Mouse (Mus musculus): ENCODE data around the gene Tgfbr2.
"Not testable (repeated sequence)": the region's sequence is repeated elsewhere in the genome, so short reads cannot be mapped to it uniquely, and the experiment has no call there.

Tgfbr2 gene

GRCm38 (mm10) chr9:116108729-116109128 lies 66.4 kb downstream of the Tgfbr2 start:
- peak in 1 of 2 experiments; percentile 25 for DNase-seq

GRCm38 (mm10) chr9:116104770-116105169 lies 70.4 kb downstream of the Tgfbr2 start:
- no peak for DNase-seq

GRCm38 (mm10) chr9:116101842-116102241 lies 73.3 kb downstream of the Tgfbr2 start:
- no peak for DNase-seq

GRCm38 (mm10) chr9:116100015-116100414 lies 75.1 kb downstream of the Tgfbr2 start:
- no peak for DNase-seq

- DNase-seq: peak; percentile 17 to 28
Measured at GRCm38 (mm10) chr9:116099596-116099993, 75.6 kb downstream of the Tgfbr2 start.

- DNase-seq: peak; percentile 77 to 82
Measured at GRCm38 (mm10) chr9:116098724-116099595, 76.2 kb downstream of the Tgfbr2 start.

GRCm38 (mm10) chr9:116091921-116092320 lies 83.2 kb downstream of the Tgfbr2 start:
- DNase-seq: peak; percentile 83 to 87

- DNase-seq: peak; percentile 29 to 43
Measured at GRCm38 (mm10) chr9:116091101-116091841, 83.9 kb downstream of the Tgfbr2 start.

- peak in 1 of 2 experiments; percentile 62 for DNase-seq
Measured at GRCm38 (mm10) chr9:116090296-116090695, 84.9 kb downstream of the Tgfbr2 start.

- peak; percentile 50 to 52 for DNase-seq
Measured at GRCm38 (mm10) chr9:116088912-116089311, 86.2 kb downstream of the Tgfbr2 start.

- peak; percentile 84 to 88 for DNase-seq
Measured at GRCm38 (mm10) chr9:116087880-116088279, 87.3 kb downstream of the Tgfbr2 start.

- DNase-seq: no peak
Measured at GRCm38 (mm10) chr9:116087263-116087662, 87.9 kb downstream of the Tgfbr2 start.

- DNase-seq: no peak
Measured at GRCm38 (mm10) chr9:116085999-116086398, 89.2 kb downstream of the Tgfbr2 start.

GRCm38 (mm10) chr9:116084324-116084931 lies 90.7 kb downstream of the Tgfbr2 start:
- no peak for DNase-seq

GRCm38 (mm10) chr9:116083726-116084323 lies 91.3 kb downstream of the Tgfbr2 start:
- no peak for DNase-seq

- no peak for DNase-seq
Measured at GRCm38 (mm10) chr9:116083300-116083699, 91.9 kb downstream of the Tgfbr2 start.

GRCm38 (mm10) chr9:116081781-116082180 lies 93.4 kb downstream of the Tgfbr2 start:
- no peak for DNase-seq

GRCm38 (mm10) chr9:116077419-116077818 lies 97.7 kb downstream of the Tgfbr2 start:
- no peak for DNase-seq

GRCm38 (mm10) chr9:116076946-116077345 lies 98.2 kb downstream of the Tgfbr2 start:
- DNase-seq: no peak

- no peak for DNase-seq
Measured at GRCm38 (mm10) chr9:116076163-116076562, 99.0 kb downstream of the Tgfbr2 start.

GRCm38 (mm10) chr9:116071561-116071960 lies 103.6 kb downstream of the Tgfbr2 start:
- DNase-seq: not testable (repeated sequence)

GRCm38 (mm10) chr9:116064774-116065173 lies 110.4 kb downstream of the Tgfbr2 start:
- DNase-seq: no peak

GRCm38 (mm10) chr9:116060691-116061090 lies 114.5 kb downstream of the Tgfbr2 start:
- DNase-seq: peak in 1 of 2 experiments; percentile 22
